In genomic region chr7:45325800-45326199, GRCm38 (mm10) we compare ENCODE assay signal across 23 mouse cellular contexts. TPM values are rescaled to one million over a fixed set of nuclear protein-coding genes. Genes with fewer than 3 reads are reported as not detected.
DNase-seq lines count a peak whose midpoint lies in the region; TF ChIP-seq lines count a peak whose summit lies in the region.
"Had no signal": no experiment of that assay in that cellular context is flagged by ENCODE, and none has a peak within 500 bp of the region (broad histone marks: within the 10 kb centered on the region; RNA-seq: fewer than 3 reads in every experiment).

No protein-coding gene starts in this region.

- H3K27ac ChIP-seq in heart, adult 2 months = no peak overlapping the region
- H3K27ac ChIP-seq: hindbrain, embryonic 13.5 days; kidney, embryonic 15.5 days; limb, embryonic 15.5 days; neural tube, embryonic 12.5 days had no signal

- H3K79me2 ChIP-seq in heart, adult 2 months (replicated peaks; ENCODE audit: control insufficient read depth, insufficient read depth, low read length) = no peaks in the 10 kb centered on the region

- intact Hi-C loops in heart, adult 2 months (cut with DNase I) = no loop called here

- TF ChIP-seq POLR2A in heart, adult 2 months (IDR thresholded peaks at IDR 0.05; ENCODE audit: insufficient read depth, low read depth, low read length) = no peak
- TF ChIP-seq POLR2A in lung, adult 2 months (IDR thresholded peaks at IDR 0.05; ENCODE audit: borderline replicate concordance, extremely low read depth, low read depth, low read length) = no peak

- no peak overlapping the region for H3K9ac ChIP-seq in heart, adult 2 months (ENCODE audit: low read depth, low read length)
- H3K9ac ChIP-seq: heart, embryonic 12.5 days; hindbrain, embryonic 13.5 days; kidney, embryonic 15.5 days; limb, embryonic 15.5 days; liver, postnatal 0 days; neural tube, embryonic 12.5 days had no signal

- TF ChIP-seq EP300 in heart, adult 2 months (IDR thresholded peaks at IDR 0.05; ENCODE audit: insufficient read depth, low read depth, low read length) = no peak

- peak; percentile 28 for TF ChIP-seq CTCF in heart, adult 2 months (IDR thresholded peaks at IDR 0.05)
- TF ChIP-seq CTCF in lung, adult 2 months (IDR thresholded peaks at IDR 0.05; ENCODE audit: insufficient read depth, low read length) = peak; percentile 11; the same call in 1 of the 2 replicates

- H3K27me3 ChIP-seq in heart, adult 2 months (ENCODE audit: control insufficient read depth, insufficient read depth, low read length) = no peaks in the 10 kb centered on the region
- H3K27me3 ChIP-seq: heart, embryonic 12.5 days; hindbrain, embryonic 13.5 days; kidney, embryonic 15.5 days; limb, embryonic 15.5 days; neural tube, embryonic 12.5 days had no signal

- H3K4me1 ChIP-seq in heart, adult 2 months (ENCODE audit: control insufficient read depth, insufficient read depth, low read length) = no peaks in the 10 kb centered on the region
- no peaks in the 10 kb centered on the region for H3K4me1 ChIP-seq in lung, adult 2 months (ENCODE audit: control insufficient read depth, insufficient read depth, low read length)
- H3K4me1 ChIP-seq: hindbrain, embryonic 13.5 days; kidney, embryonic 15.5 days; limb, embryonic 15.5 days; neural tube, embryonic 12.5 days had no signal

- DNase-seq in heart, adult 2 months = no peak
- DNase-seq in heart, adult 8-10 months (ENCODE audit: low spot score) = no peak
- DNase-seq in lung, adult 2 months = no peak
- no peak for DNase-seq in lung, postnatal 25 days (ENCODE audit: low spot score)
- peak; percentile 64 for DNase-seq in ES-CJ7 (ENCODE audit: low read depth, low spot score)
- DNase-seq in induced T-regulatory cell, adult 2 months (ENCODE audit: low read depth) = peak; percentile 34
- no peak for DNase-seq in adrenal gland, adult 18-20 months (ENCODE audit: low spot score in 2 of 2)
- DNase-seq: cerebellum, adult 9-11 months; gastrocnemius, postnatal 36 days; heart, postnatal 14 days; liver, postnatal 0 days; thymus, adult 18-20 months had no signal

- no peak overlapping the region for H3K4me3 ChIP-seq in heart, adult 2 months
- H3K4me3 ChIP-seq in lung, adult 2 months (replicated peaks; ENCODE audit: extremely low read depth, low read depth, low read length) = no peak overlapping the region
- H3K4me3 ChIP-seq: heart, embryonic 12.5 days; hindbrain, embryonic 13.5 days; kidney, embryonic 15.5 days; limb, embryonic 15.5 days; neural tube, embryonic 12.5 days had no signal

- H3K36me3 ChIP-seq in heart, adult 2 months (ENCODE audit: control insufficient read depth, insufficient read depth, low read length) = no peaks in the 10 kb centered on the region

RNA-seq across cellular contexts. Expression of gene Trpm4, which starts 7.8 kb away (rescaled TPM):
- 10 to 100 TPM; 21.0 to 21.4 TPM for total RNA-seq in heart, adult 2 months (2021)
- polyA plus RNA-seq in heart, adult 2 months (2012; rRNA removed) = 38.7 and 40.9 TPM in 2 replicates
- 10 to 100 TPM; 23.8 to 36.3 (median 25.4) TPM for total RNA-seq in heart, adult 8-10 months (2022)
- 41.8 and 44.8 TPM in 2 replicates for polyA plus RNA-seq in lung, adult 2 months (2012; rRNA removed)
- total RNA-seq in adrenal gland, adult 18-20 months (2021) = 10 to 100 TPM in 1 of 2 experiments, 1 to 10 TPM in 1; 7.8 to 11.0 TPM

RNA-seq across cellular contexts. Expression of gene Hrc, which starts 9.3 kb away (rescaled TPM):
- total RNA-seq in heart, adult 2 months (2021) = 1,000 to 10,000 TPM in 1 of 2 experiments, 100 to 1,000 TPM in 1; 863 to 1,007 TPM
- polyA plus RNA-seq in heart, adult 2 months (2012; rRNA removed) = 383 and 578 TPM in 2 replicates
- total RNA-seq in heart, adult 8-10 months (2022) = 1,000 to 10,000 TPM; 1,032 to 1,216 (median 1,081) TPM
- polyA plus RNA-seq in lung, adult 2 months (2012; rRNA removed) = 2.4 and 10.0 TPM in 2 replicates
- total RNA-seq in adrenal gland, adult 18-20 months (2021) = under 1 TPM; 0.17 to 0.83 TPM

RNA-seq across cellular contexts. Expression of gene Ppfia3, which starts 41.0 kb away (rescaled TPM):
- under 1 TPM; 0.11 to 0.26 TPM for total RNA-seq in heart, adult 2 months (2021)
- polyA plus RNA-seq in heart, adult 2 months (2012; rRNA removed) = 0.09 and 0.14 TPM in 2 replicates
- total RNA-seq in heart, adult 8-10 months (2022) = under 1 TPM; 0.11 to 0.33 (median 0.20) TPM
- polyA plus RNA-seq in lung, adult 2 months (2012; rRNA removed) = 1.2 and 3.7 TPM in 2 replicates
- total RNA-seq in adrenal gland, adult 18-20 months (2021) = 1 to 10 TPM; 1.7 to 3.2 TPM
- polyA plus RNA-seq: liver, postnatal 0 days had no signal

RNA-seq across cellular contexts. Expression of gene Lin7b, which starts 44.6 kb away (rescaled TPM):
- 1 to 10 TPM; 1.0 to 1.6 TPM for total RNA-seq in heart, adult 2 months (2021)
- polyA plus RNA-seq in heart, adult 2 months (2012; rRNA removed) = 2.3 and 3.4 TPM in 2 replicates
- 1 to 10 TPM; 1.0 to 1.5 (median 1.3) TPM for total RNA-seq in heart, adult 8-10 months (2022)
- polyA plus RNA-seq in lung, adult 2 months (2012; rRNA removed) = 1.4 and 2.2 TPM in 2 replicates
- total RNA-seq in adrenal gland, adult 18-20 months (2021) = 1 to 10 TPM; 1.3 to 1.7 TPM
- total RNA-seq: gastrocnemius, postnatal 36 days had no signal
- polyA plus RNA-seq: liver, postnatal 0 days had no signal

RNA-seq across cellular contexts. Expression of gene Slc6a21, which starts 48.5 kb away (rescaled TPM):
- not detected for total RNA-seq in heart, adult 2 months (2021)
- polyA plus RNA-seq in heart, adult 2 months (2012; rRNA removed) = 0.38 and 0.55 TPM in 2 replicates
- not detected for total RNA-seq in heart, adult 8-10 months (2022)
- polyA plus RNA-seq in lung, adult 2 months (2012; rRNA removed) = not detected in 2 replicates
- total RNA-seq in adrenal gland, adult 18-20 months (2021) = under 1 TPM in 1 of 2 experiments, not detected in 1; 0.19 TPM
- total RNA-seq: gastrocnemius, postnatal 36 days; heart, postnatal 14 days; layer of hippocampus, postnatal 25 days; left cerebral cortex, postnatal 36 days had no signal
- polyA plus RNA-seq: embryonic facial prominence, embryonic 11.5 days; forebrain, embryonic 14.5 days; heart, embryonic 12.5 days; hindbrain, embryonic 13.5 days; intestine, embryonic 16.5 days; kidney, embryonic 15.5 days; limb, embryonic 15.5 days; midbrain, embryonic 11.5 days; neural tube, embryonic 12.5 days had no signal

Comparison
In these comparisons a context has a peak if more than half of its experiments do, and no peak if none do; other contexts are left out.
1. DNase-seq: peak in ES-CJ7 (single experiment) and induced T-regulatory cell, adult 2 months (single experiment); none in heart, adult 2 months (0 of 2), heart, adult 8-10 months (single experiment), lung, adult 2 months (single experiment), lung, postnatal 25 days (single experiment) and adrenal gland, adult 18-20 months (0 of 2).
2. RNA of gene Hrc, which starts 9.3 kb away (total RNA-seq): 1,032 to 1,216 TPM in heart, adult 8-10 months and 863 to 1,007 TPM in heart, adult 2 months; 0.17 to 0.83 TPM in adrenal gland, adult 18-20 months; every median in the first group is over 100 times any median in the second.